Mouse (Mus musculus): ENCODE results near the gene Myh11.
A peak's percentile ranks its signal among the peaks of the same experiment; 100 is the strongest.

Gene Myh11

GRCm38 (mm10) chr16:14265203-14265920 lies 25.8 kb downstream of the Myh11 start:
- no peak for DNase-seq (ENCODE audit: low spot score)

GRCm38 (mm10) chr16:14264504-14264903 lies 26.7 kb downstream of the Myh11 start:
- no peak for DNase-seq (ENCODE audit: low spot score)

GRCm38 (mm10) chr16:14263241-14263640 lies 27.9 kb downstream of the Myh11 start:
- DNase-seq (ENCODE audit: low spot score), result no peak

GRCm38 (mm10) chr16:14262410-14262809 lies 28.8 kb downstream of the Myh11 start:
- no peak for DNase-seq (ENCODE audit: low spot score)

GRCm38 (mm10) chr16:14258856-14259255 lies 32.3 kb downstream of the Myh11 start:
- no peak for DNase-seq (ENCODE audit: low spot score)

GRCm38 (mm10) chr16:14253586-14253985 lies 37.6 kb downstream of the Myh11 start:
- no peak for DNase-seq (ENCODE audit: low spot score)

- DNase-seq (ENCODE audit: low spot score), result no peak
Measured at GRCm38 (mm10) chr16:14252877-14253276, 38.3 kb downstream of the Myh11 start.

GRCm38 (mm10) chr16:14249913-14250312 lies 41.3 kb downstream of the Myh11 start:
- no peak for DNase-seq (ENCODE audit: low spot score)

GRCm38 (mm10) chr16:14242553-14242952 lies 48.6 kb downstream of the Myh11 start:
- no peak for DNase-seq (ENCODE audit: low spot score)

GRCm38 (mm10) chr16:14242059-14242458 lies 49.1 kb downstream of the Myh11 start:
- no peak for DNase-seq (ENCODE audit: low spot score)

GRCm38 (mm10) chr16:14237100-14237723 lies 54.0 kb downstream of the Myh11 start:
- DNase-seq (ENCODE audit: low spot score), result peak; percentile 55

- DNase-seq (ENCODE audit: low spot score), result no peak
Measured at GRCm38 (mm10) chr16:14215156-14215555, 76.0 kb downstream of the Myh11 start.

- no peak for DNase-seq (ENCODE audit: low spot score)
Measured at GRCm38 (mm10) chr16:14198798-14199197, 92.4 kb downstream of the Myh11 start.

- DNase-seq (ENCODE audit: low spot score), result peak; percentile 38
Measured at GRCm38 (mm10) chr16:14195427-14195826, 95.7 kb downstream of the Myh11 start.

- DNase-seq (ENCODE audit: low spot score), result no peak
Measured at GRCm38 (mm10) chr16:14194164-14194950, 96.8 kb downstream of the Myh11 start.

GRCm38 (mm10) chr16:14185516-14185915 lies 105.7 kb downstream of the Myh11 start:
- DNase-seq (ENCODE audit: low spot score), result no peak

- DNase-seq (ENCODE audit: low spot score), result peak; percentile 21
Measured at GRCm38 (mm10) chr16:14183856-14184255, 107.3 kb downstream of the Myh11 start.

GRCm38 (mm10) chr16:14182360-14182759 lies 108.8 kb downstream of the Myh11 start:
- DNase-seq (ENCODE audit: low spot score), result no peak

- no peak for DNase-seq (ENCODE audit: low spot score)
Measured at GRCm38 (mm10) chr16:14180163-14180733, 110.9 kb downstream of the Myh11 start.

GRCm38 (mm10) chr16:14178041-14178440 lies 113.1 kb downstream of the Myh11 start:
- DNase-seq (ENCODE audit: low spot score), result no peak

GRCm38 (mm10) chr16:14169706-14170105 lies 121.5 kb downstream of the Myh11 start:
- no peak for DNase-seq (ENCODE audit: low spot score)

- no peak for DNase-seq (ENCODE audit: low spot score)
Measured at GRCm38 (mm10) chr16:14166490-14166889, 124.7 kb downstream of the Myh11 start.

GRCm38 (mm10) chr16:14163731-14164130 lies 127.4 kb downstream of the Myh11 start:
- no peak for DNase-seq (ENCODE audit: low spot score)

Measured in left cerebral cortex, adult 11 months (tissue).